Mouse (Mus musculus): ENCODE data around the gene Nedd4. TPM values are rescaled to one million over a fixed set of nuclear protein-coding genes. Genes with fewer than 3 reads are reported as not detected.
A peak's percentile ranks its signal among the peaks of the same experiment; 100 is the strongest.

Nedd4 gene
- total RNA-seq, 2 experiments from 2014 or later = 36.7 to 47.0 TPM

- ATAC-seq (ENCODE audit: poor library complexity, severe bottlenecking) = no peak
Observed at GRCm38 (mm10) chr9:72714945-72715344, 52.8 kb downstream of the Nedd4 start.

GRCm38 (mm10) chr9:72716200-72716599 lies 54.1 kb downstream of the Nedd4 start:
- ATAC-seq (ENCODE audit: poor library complexity, severe bottlenecking) = no peak

GRCm38 (mm10) chr9:72719143-72719542 lies 57.0 kb downstream of the Nedd4 start:
- no peak for ATAC-seq (ENCODE audit: poor library complexity, severe bottlenecking)

GRCm38 (mm10) chr9:72721221-72721620 lies 59.1 kb downstream of the Nedd4 start:
- ATAC-seq (ENCODE audit: poor library complexity, severe bottlenecking) = no peak

GRCm38 (mm10) chr9:72722622-72723021 lies 60.5 kb downstream of the Nedd4 start:
- ATAC-seq (ENCODE audit: poor library complexity, severe bottlenecking) = no peak

- no peak for ATAC-seq (ENCODE audit: poor library complexity, severe bottlenecking)
Observed at GRCm38 (mm10) chr9:72724491-72725221, 62.5 kb downstream of the Nedd4 start.

- ATAC-seq (ENCODE audit: poor library complexity, severe bottlenecking) = peak; percentile 49; the same call in 1 of the 2 replicates
Observed at GRCm38 (mm10) chr9:72733966-72734365, 71.8 kb downstream of the Nedd4 start.

- ATAC-seq (ENCODE audit: poor library complexity, severe bottlenecking) = peak; percentile 60; the same call in 1 of the 2 replicates
Observed at GRCm38 (mm10) chr9:72735822-72736410, 73.8 kb downstream of the Nedd4 start.

- ATAC-seq (ENCODE audit: poor library complexity, severe bottlenecking) = no peak
Observed at GRCm38 (mm10) chr9:72741206-72741605, 79.1 kb downstream of the Nedd4 start.

GRCm38 (mm10) chr9:72746278-72746677 lies 84.1 kb downstream of the Nedd4 start:
- ATAC-seq (ENCODE audit: poor library complexity, severe bottlenecking) = no peak

- ATAC-seq (ENCODE audit: poor library complexity, severe bottlenecking) = no peak
Observed at GRCm38 (mm10) chr9:72750272-72750671, 88.1 kb downstream of the Nedd4 start.

- peak; percentile 43 for ATAC-seq (ENCODE audit: poor library complexity, severe bottlenecking)
Observed at GRCm38 (mm10) chr9:72752656-72753055, 90.5 kb downstream of the Nedd4 start.

- ATAC-seq (ENCODE audit: poor library complexity, severe bottlenecking) = no peak
Observed at GRCm38 (mm10) chr9:72753741-72754140, 91.6 kb downstream of the Nedd4 start.

- no peak for ATAC-seq (ENCODE audit: poor library complexity, severe bottlenecking)
Observed at GRCm38 (mm10) chr9:72757143-72757542, 95.0 kb downstream of the Nedd4 start.

GRCm38 (mm10) chr9:72758705-72759131 lies 96.6 kb downstream of the Nedd4 start:
- no peak for ATAC-seq (ENCODE audit: poor library complexity, severe bottlenecking)

GRCm38 (mm10) chr9:72763050-72763718 lies 101.0 kb downstream of the Nedd4 start:
- ATAC-seq (ENCODE audit: poor library complexity, severe bottlenecking) = no peak

GRCm38 (mm10) chr9:72766789-72767349 lies 104.7 kb downstream of the Nedd4 start:
- ATAC-seq (ENCODE audit: poor library complexity, severe bottlenecking) = peak; percentile 87

- no peak for ATAC-seq (ENCODE audit: poor library complexity, severe bottlenecking)
Observed at GRCm38 (mm10) chr9:72775022-72775421, 112.9 kb downstream of the Nedd4 start.

GRCm38 (mm10) chr9:72779004-72779403 lies 116.9 kb downstream of the Nedd4 start:
- no peak for ATAC-seq (ENCODE audit: poor library complexity, severe bottlenecking)

- no peak for ATAC-seq (ENCODE audit: poor library complexity, severe bottlenecking)
Observed at GRCm38 (mm10) chr9:72779733-72780132, 117.6 kb downstream of the Nedd4 start.

GRCm38 (mm10) chr9:72780694-72781093 lies 118.5 kb downstream of the Nedd4 start:
- ATAC-seq (ENCODE audit: poor library complexity, severe bottlenecking) = no peak

All from megakaryocyte, adult 5-6 weeks (primary cell).